Mouse (Mus musculus) bone marrow macrophage, adult 2 months (primary cell): ENCODE measurements around the gene Adora2a.

Experiments
- CTCF ChIP-seq: IDR thresholded peaks from 2 replicates; pipeline ENCODE4 v1.5.1; 2012; ENCODE audit warnings: low read depth, mild to moderate bottlenecking, low read length, moderate library complexity
- POLR2A ChIP-seq: IDR thresholded peaks from 2 replicates; pipeline ENCODE4 v1.6.1; 2012; ENCODE audit warnings: mild to moderate bottlenecking, low read depth, low read length, borderline replicate concordance

GRCm38 (mm10) chr10:75352541-75352940 lies 35.9 kb downstream of the Adora2a start:
- TF ChIP-seq CTCF: no peak
- TF ChIP-seq POLR2A: no peak
